Mouse (Mus musculus) kidney, postnatal 10 days (tissue): ENCODE measurements around the gene Lif.
A peak's percentile ranks its signal among the peaks of the same experiment; 100 is the strongest.

Experiments used
- DNase-seq: peaks from one replicate; pipeline ENCODE4 v3.0.0; 2021; ENCODE audit warnings: mixed read lengths

The Lif gene

DNA sequence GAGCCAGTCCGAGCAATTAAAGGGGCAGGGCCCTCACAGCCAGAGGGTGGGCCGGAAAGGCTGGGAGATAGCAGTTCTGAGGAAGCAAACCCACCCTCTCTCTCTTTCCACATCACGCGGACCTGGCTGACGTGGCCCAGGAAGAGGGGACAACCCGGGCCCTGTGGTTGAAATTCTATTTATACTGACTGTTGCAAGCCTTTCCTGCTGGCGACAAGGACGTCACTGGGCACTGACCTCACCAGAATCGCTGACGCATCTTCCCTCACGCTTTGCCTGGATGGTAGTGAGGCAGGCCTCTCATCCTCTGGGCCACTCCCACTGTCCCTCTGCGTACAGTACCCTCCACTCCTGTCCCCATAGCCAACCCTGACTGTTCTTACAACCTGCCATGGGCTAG lies 24.7 kb upstream of the Lif start:
- no peak for DNase-seq

DNA sequence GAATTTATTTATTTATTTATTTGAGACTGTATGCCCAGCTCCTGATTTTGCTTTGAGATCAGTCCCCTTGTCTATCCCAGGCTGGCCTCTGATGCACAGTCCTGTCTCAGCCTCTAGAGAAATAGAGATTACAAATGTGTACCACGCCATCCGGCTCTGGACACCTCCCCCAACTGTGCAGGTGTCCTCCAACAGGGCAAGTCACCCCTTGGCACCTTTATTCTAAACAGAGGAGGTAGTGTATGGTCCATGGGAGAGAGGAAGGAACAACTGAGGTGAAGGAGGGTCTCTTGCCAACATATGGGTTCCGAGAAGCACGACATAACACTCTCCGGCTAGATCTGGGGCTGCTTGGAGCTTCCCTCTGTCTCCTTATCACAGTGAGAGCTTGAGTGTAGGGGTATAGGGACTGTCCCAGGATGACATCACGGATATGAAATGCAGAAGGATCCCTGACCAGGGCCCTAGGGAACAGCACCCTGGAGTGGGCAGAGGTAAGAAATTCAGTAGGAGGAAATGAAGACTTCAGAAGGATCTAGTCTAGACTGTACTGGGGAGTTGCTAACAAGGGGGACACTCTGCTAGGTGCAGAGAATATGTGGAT lies 22.2 kb upstream of the Lif start:
- DNase-seq, result no peak

DNA sequence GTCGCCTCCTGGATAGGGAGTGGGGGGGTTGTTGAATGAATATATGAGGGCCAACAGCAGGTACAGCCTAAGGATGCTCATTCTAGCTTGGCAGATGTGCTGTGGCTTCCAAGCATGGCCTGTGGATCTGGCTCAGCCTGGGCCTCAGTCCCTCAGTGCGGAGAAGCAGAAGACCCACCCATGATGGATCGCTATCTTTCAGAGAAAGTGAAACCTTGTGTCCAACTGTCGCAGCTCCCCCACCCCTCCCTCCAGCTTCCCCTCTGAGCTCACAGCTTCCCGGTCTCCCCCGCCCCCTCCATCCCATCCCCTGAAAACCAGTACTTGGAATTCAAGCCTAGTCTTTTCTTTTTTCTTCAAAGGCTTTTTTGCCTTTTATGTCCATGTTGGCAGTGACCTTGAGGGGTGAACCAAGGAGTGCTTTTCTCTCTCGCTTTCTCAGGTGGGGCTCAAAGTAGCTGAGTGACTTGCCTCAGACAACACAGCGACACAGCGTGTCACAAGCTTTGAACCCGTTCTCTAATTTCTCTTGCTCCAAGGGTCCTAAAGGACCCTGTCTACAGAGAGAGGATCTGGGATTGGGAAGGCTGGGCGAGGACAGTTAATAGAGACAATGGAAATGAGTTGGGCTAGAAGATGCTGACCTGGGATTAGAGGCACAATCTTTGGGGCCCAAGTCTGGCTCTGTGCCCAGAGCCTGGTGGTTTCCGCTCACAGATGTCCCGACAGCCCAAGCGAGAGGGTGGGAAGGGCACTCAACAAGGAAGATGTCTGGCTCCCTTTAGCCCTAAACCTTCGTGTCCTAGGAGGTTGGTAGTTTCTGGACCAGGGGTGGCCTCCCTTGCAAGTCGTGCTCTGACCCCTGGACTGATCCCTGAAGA lies 21.5 kb upstream of the Lif start, which contains the start of gene Osm:
Osm (plus strand) TSS at position 756 of the 881 bp plus-strand sequence.
- DNase-seq, result no peak

DNA sequence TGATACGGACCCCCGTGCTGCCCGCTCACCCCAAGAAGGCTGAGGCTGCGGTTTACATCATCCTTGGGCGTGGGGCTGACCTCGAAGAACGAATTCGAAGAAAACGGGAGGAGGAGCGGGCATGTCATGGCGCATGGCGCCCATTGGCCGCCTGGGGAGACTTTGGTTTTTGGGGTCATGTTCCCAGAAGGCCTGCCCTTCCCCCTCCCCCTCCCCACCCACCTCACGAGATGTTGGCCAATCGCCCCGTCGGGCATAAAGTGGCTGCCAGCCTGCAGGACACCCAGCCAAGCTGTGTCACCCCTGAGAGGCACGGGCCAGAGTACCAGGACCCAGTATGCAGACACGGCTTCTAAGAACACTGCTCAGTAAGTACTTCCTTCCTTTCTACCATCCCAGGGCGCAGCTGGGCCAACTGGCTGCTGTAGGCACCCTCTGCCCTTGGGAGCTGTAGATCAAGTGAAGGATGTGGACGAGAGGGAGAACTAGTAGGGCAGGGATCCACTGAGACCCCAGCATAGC lies 20.8 kb upstream of the Lif start:
- DNase-seq, result no peak

DNA sequence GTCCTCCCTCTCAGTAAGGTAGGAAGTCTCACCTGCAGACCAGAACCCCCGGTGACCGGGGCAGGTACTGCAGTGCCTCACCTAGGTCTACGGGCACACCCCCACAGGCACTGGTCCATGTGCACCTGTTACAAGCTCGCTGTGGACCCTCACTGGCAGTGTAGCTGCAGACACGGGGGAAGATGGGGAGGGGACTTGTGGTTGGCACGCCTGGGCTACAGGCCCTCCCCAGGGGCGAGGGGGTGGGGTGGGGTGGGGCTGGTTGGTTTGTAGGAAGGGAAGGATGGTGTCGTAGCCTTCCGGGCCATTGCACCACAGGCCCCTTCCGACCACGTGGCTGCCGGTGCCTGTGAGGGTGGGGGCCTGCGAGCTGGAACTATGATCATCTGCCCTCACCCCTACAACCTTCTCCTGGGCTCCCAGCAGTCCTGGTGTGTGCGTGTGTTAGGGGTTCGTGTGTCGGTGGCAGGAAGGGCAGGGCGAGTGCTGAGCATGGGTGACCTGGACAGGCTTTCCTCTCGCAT lies 19.9 kb upstream of the Lif start:
- DNase-seq, result no peak

DNA sequence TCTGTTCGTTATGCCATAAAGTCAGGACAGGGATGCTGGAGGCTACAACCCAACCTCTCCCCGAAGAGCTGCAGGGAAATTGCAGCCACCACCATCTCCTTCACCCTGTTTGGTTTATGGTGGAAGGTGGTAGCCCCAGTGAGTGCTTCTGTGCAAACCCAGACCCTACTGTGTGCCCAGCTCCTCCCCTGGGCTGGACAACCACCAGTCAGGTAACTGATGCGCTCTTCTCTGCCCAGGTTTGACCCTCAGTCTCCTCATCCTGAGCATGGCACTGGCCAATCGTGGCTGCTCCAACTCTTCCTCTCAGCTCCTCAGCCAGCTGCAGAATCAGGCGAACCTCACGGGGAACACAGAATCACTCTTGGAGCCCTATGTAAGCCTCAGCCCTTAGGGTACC lies 19.2 kb upstream of the Lif start:
- DNase-seq, result no peak

DNA sequence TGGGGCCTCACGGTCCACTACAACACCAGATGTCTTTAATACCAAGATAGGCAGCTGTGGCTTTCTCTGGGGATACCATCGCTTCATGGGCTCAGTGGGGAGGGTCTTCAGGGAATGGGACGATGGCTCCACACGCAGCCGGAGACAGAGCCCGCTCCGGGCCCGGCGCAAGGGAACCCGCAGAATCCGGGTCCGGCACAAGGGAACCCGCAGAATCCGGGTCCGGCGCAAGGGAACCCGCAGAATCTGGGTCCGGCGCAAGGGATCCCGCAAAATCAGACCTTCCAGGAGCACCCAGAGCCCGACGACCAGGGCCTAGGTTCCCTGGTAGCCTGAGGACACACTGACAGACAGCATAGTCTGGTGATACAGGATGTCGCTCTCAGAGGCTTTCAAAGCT lies 17.7 kb upstream of the Lif start:
- DNase-seq, result no peak

DNA sequence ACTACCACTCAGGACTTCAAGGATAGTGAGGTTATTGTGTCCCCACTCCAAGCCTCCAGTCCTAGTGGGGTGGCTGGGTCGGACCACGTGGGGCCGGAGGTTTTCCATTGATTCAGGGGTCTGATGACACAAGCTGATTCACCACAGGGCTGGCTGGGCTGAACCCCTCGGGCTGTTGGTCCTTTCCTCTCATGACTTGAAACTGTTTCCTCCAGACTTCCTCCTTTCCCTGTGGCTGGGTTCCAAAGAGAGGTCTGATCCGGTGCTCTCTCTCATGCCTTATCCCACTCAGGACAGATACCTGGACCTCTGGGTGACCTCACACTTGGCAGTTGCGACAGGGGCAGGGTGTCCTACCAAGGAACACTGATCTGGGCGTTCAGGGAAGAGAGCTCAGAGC lies 17.2 kb upstream of the Lif start:
- DNase-seq, result no peak

DNA sequence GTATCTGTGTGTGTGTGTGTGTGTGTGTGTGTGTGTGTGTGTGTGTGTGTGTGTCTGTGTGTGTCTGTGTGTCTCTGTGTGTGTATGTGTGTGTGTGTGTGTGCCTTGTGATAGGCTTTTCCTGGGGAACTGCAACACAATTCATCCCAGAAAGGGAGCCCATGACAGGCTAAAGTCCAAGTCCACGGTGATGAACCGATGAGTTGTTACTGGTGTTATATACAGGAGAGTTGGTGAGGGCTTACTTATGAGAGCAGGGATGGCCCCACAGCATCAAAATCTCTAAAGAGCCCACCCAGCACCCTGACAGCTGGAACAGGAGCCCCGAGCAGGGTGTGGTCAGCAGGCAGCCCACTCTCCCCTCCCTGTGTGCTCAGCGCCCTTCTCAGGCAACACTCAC lies 16.2 kb upstream of the Lif start:
- DNase-seq, result no peak

DNA sequence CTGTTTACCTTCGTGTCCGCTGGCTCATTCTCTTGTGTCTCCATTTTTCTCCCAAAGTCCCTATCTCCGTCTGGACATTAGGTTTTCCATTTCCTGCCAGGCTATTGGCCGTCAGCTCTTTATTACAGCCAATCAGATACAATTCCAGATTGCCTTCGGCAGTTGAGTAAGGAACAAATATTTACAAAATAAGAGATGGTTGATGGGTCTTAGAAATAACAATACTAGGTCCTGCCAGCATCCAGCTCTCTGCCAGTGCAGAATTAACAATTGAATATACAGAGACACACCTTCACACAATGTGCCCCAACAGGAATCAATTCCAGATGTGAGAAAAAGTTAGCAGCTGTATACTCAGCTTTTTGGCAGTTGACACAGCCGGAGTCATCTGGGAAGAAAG lies 11.2 kb upstream of the Lif start:
- DNase-seq, result no peak

DNA sequence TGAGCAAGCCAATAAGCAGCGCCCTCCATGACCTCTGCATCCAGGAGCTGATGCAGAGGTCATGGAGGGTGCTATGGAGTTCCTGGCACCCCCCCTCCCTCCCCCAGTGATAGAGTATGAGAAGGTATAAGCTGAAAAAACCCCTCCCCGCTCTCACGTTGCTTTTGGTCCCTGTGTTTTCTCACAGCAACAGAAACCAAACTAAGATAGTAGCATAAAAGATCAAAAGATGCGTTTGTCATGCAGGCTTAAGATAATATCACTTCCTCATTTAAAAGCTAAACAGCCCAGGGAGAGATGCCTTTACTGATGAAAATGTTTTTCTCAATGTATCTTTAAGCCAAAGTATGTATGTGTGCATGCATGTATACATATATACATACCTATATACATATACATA lies 10.7 kb upstream of the Lif start:
- no peak for DNase-seq

DNA sequence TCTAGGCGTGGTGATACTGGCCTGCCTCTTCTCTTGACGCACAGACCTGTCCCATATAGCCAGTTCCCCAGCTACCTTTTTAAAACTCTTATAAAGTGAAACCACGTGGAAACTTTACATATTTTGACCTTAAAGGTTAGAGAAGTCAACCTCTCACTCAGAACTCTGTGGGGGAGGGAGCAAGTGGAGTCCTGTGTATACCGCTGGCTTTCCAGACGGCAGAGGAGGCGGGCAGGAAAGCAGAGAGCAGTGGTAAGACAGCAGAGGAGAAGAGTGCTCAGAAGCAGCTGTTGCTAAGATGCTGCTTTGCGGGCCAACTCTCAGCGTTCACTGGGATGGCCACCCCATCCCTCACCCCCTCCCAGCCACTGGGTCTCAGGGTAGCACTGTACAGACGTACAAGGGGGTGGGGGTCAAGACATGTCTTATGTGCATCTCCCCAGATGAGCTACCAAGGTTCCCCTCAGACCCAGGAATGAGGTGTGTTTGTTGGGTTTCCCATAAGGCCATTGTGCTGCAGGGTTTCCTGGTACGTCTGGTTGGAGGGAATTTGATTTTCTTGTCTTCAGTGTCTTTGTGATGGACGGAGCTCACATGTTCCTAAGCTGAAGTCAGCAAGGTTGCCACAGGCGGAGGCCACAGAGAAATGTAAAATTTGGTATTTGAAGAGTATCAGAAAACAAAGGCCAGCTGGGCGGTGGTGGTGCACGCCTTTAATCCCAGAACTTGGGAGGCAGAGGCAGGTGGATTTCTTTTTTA lies 10.0 kb upstream of the Lif start:
- DNase-seq, result no peak

DNA sequence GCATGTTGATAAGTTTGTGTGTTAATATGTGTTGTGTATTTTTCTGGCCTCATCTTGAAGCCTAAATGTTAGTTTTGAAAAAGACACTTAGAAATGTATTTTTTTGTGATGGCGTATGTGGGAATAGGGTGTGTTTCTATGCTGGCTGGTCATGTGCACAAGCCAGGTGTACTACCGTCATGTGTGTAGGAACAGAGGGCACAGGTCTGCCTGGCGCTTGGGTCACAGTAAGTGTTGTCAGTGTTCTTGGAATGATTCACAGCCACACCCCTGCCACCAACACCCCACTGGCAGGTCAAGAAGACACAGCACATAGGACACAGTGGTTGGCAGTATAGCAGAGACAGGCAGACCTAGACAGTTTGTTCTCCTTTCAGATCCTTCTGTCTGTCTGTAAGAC lies 8.2 kb upstream of the Lif start:
- no peak for DNase-seq

DNA sequence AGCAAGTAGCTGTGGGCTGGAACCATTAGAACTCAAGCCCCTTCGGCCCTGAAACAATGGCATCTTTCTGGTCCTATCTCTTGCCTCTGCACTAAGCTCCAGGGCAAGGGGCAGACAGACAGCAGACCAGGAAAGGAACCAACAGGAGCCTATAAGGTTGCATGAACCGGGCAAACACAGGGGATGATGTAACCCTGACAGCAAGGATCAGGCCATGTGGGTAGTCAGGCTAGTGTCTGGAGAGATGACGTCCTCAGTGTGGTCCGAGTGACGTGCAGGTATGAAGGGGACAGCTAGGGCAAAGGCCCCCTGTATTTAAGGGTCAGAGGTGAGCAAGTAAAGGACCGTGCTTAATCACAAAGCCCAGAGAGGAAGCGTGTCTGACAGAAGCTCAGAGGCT lies 7.1 kb upstream of the Lif start:
- no peak for DNase-seq

DNA sequence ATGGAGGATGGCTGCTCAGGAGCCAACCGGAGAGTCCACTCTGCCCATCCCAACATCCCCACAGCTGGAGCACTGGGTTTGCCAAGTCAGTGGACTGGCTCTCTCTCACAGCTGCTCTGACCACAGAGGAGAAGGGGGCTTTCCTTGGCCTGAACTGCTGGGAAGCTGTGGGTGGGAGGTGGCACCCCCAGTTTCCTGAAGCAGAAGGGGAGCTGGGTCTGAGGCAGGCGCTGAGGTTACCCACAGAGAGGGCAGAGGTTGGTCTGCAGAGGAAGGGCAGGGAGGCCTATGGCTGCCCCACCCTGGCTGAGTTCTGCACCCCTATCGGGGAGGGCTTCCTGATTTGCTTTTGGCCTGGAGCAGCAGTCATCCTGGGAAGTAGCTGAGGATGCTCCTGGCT lies 6.0 kb upstream of the Lif start:
- DNase-seq, result no peak

DNA sequence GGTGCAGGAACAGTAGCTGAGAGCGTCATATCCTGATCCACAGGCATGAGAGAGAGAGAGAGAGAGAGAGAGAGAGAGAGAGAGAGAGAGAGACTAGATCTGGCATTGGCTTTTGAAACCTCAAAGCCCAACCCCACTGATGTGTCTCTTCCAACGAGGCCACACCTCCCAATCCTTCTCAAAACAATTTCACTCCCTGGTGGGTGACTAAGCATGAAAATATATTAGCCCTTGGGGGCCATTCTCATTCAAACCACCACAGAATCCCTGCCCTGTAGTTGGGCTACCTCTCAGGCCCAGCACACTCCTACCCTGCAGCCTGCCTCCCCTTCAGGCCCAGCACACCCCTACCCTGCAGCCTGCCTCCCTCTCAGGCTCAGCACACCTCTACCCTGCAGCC lies 4.5 kb upstream of the Lif start:
- no peak for DNase-seq

DNA sequence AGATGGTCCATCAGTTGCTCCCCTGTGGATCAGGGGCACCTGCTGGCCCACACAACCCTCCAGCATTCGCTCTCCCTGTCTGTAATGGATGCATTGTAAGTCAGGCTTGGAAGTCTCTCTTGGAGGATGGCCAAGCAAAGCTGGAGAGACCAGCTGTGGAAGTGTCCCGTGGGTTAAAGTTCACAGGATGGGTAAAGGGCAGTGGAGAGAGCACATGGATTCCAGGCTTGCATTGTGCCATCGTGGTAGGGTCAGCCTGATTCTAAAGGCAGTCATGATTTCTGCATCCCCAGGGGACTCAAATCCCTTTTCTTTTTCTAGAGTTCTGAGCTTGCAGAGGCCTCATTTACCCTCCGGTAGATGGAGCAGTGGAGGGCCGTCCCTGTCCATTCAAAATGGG lies 399 bp downstream of the Lif start:
- DNase-seq, result peak; percentile 69

DNA sequence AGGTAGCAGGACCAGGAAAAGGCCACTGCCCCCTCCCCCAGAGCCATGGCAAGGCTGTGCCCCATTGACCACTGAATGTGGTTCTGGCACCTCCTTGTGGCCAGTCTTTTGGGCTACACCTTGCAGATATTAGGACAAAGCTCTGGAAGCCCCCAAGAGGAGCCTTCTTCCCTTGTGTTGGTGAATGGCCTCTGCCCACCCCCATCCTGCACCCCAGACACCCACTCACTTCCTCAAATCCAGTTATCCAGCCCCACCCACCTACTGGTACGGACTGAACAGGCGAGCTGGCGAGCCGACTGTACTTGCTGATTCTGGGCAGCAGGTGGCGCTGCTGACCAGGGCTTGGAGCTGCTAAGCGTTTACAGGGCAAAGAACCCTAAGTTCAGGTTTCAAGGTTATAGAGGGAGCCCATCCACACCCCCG lies 1.3 kb downstream of the Lif start:
- peak; percentile 89 for DNase-seq

DNA sequence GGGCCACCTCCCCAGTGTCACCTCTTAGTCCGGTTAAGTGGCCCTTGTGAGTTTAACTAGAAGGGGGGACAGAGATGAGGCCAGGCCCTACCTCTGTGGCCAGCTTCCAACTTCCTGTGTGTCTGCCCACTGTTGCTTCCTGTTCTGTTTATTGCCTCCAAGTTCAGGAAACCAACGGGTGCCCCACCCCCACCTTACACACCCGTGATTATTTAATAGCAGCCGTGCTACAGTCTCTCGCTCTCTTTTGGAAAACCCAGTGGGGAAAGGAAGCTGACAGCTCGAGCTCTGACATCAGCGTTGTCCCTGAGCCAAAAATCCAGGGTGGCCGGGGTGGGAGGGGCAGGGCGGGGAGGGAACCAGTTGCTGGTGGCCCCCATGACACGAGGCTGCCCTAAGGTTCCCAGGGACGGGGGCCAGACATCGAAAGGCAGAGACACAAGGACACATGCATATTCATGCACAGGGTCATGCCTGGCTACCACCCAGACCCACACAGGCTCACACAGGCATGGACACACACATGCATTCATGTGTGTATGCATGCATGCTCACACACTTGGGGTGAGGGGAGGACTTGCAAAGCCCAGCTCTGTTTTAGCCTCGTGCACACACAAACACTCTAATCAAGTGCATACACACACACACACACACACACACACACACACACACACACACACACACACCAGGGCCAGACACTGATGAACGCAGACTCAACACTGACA lies 3.3 kb downstream of the Lif start:
- peak; percentile 79 for DNase-seq

DNA sequence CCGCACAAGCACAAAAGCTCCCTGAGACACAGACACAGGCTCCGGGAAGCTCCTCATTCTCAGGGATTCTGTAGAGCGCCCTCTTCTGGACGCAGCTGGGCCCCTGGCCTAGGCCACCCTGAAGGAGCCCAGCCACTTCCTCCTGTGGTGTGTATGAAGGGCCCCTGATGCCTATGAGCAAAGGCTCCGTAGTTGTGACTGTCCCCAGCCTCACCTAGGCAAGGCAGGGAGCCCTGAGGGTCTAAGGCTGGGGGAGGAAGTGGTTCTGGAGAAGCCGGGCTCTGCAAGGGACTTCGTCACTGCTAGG lies 3.8 kb downstream of the Lif start:
- DNase-seq, result peak; percentile 77

DNA sequence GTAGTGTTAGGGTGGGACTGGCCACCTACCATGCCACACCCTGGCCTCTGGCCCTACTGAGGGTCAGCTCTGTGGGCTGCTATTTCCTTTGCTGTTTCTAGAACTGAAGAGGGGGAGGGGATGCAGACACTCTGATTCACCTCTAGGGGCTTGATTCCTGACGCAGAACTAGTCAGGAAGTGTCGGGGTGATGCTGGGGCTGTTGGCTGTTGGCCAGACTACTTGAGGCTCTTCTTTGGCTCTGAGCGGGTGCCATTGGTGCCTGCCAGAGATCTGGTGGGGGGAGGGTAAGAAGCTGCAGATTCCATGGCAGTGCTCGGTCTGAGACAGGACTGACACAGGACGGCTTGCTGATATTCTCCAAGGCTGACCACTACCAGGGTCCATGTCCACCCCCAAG lies 4.6 kb downstream of the Lif start:
- peak; percentile 75 for DNase-seq

DNA sequence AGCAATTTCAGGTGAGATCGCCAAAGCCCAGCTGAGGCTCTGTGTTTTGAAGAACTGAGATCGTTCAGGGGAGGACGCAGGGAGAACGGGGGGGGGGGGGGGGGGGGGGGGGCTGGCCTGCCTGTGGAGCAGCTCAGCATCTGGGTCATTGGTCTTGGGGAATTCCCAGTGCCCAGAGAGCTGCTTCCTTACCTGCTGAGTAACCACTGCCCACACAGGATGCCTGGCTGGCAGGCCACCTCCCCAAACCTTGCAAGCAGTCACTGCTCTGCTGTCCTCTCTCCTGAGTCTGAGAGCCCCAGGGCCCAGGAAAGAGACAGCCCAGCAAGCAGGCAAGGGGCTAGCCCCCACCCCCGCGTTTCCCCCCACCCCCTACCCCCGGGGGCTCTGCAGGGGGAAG lies 5.5 kb downstream of the Lif start:
- DNase-seq, result no peak

DNA sequence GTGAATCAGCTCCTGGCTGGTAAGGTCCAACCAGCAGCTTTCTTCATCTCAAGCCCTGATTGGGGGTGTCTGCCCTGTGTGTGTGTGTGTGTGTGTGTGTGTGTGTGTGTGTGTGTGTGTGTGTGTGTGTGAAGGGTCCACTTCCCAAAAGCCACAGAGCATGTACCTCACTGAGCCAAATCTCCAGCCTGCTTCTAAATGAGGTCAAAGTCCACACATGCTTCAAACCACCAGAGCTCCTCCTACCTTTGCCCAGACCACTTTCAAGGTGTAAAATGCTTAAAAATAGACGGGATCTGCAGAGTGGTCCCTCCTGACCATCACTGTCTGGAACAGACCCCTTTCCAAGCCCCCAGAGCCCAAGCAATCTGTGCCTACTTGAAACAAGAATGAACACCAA lies 5.9 kb downstream of the Lif start:
- no peak for DNase-seq
